Mouse (Mus musculus): ENCODE data around the gene Txndc5.

DNA sequence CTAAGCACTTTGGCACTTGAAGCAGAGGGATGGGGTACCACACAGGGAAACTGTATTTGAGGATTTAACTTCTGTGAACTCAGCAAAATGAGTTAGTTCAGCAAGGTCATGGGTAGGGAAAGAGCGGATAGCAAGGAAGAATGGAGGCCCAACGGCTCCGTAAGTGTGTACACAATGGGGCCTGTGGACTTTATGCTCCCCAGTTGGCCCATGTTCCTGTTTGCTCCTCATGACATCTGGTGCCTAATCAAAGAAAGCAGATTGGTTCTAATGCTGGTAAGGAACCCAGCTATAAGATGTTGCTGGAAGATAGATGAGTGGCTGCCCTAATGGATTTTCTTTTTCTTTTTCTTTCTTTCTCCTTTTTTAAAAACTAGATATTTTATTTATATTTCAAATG, 3.4 kb downstream of the Txndc5 start:
- TF ChIP-seq CTCF (IDR thresholded peaks at IDR 0.05) (no peak), POLR2A (IDR thresholded peaks at IDR 0.05; ENCODE audit: insufficient read depth, low read depth, low read length) (no peak)

Measured in heart, adult 2 months (tissue).